Mouse (Mus musculus) heart, adult 2 months (tissue): ENCODE results near the gene Ttc23. TPM values are rescaled to one million over a fixed set of nuclear protein-coding genes. Genes with fewer than 3 reads are reported as not detected.

Source experiments
- DNase-seq, 2 experiments: peaks; one replicate each; pipeline ENCODE4 v3.0.0; 2021
- H3K27ac ChIP-seq: fragments of 200-600 bp; 2 replicates; pipeline ENCODE4 v1.8.1; 2022
- H3K27me3 ChIP-seq: fragments of 200-500 bp; 2 replicates; pipeline ENCODE4 v1.6.1; 2012; ENCODE audit warnings: mild to moderate bottlenecking, low read length, inconsistent platforms, mixed read lengths; ENCODE audit not compliant: control insufficient read depth, insufficient read depth
- H3K36me3 ChIP-seq: fragments of 200-500 bp; 2 replicates; pipeline ENCODE4 v1.6.1; 2012; ENCODE audit warnings: low read length, inconsistent platforms; ENCODE audit not compliant: control insufficient read depth, insufficient read depth
- H3K4me1 ChIP-seq: fragments of 200-500 bp; 2 replicates; pipeline ENCODE4 v1.6.1; 2011; ENCODE audit warnings: low read length; ENCODE audit not compliant: control insufficient read depth, insufficient read depth
- H3K4me3 ChIP-seq: fragments of 200-600 bp; 2 replicates; pipeline ENCODE4 v1.8.1; 2022
- H3K79me2 ChIP-seq: fragments of 200-500 bp; replicated peaks from 2 replicates; pipeline ENCODE4 v1.6.1; 2012; ENCODE audit warnings: mild to moderate bottlenecking, inconsistent platforms, low read length, moderate library complexity, mixed read lengths; ENCODE audit not compliant: control insufficient read depth, insufficient read depth
- H3K9ac ChIP-seq: fragments of 200-500 bp; 2 replicates; pipeline ENCODE4 v1.6.1; 2012; ENCODE audit warnings: low read depth, mild to moderate bottlenecking, control low read depth, inconsistent platforms, low read length, mixed read lengths
- CTCF ChIP-seq: fragments of 200-600 bp; IDR thresholded peaks from 2 replicates; pipeline ENCODE4 v1.8.1; 2022; ENCODE audit warnings: antibody characterized with exemption, mild to moderate bottlenecking, moderate library complexity
- EP300 ChIP-seq: fragments of 200-500 bp; IDR thresholded peaks from 2 replicates; pipeline ENCODE4 v1.6.1; 2011; ENCODE audit warnings: low read depth, low read length, control low read depth; ENCODE audit not compliant: insufficient read depth
- POLR2A ChIP-seq: fragments of 200-500 bp; IDR thresholded peaks from 2 replicates; pipeline ENCODE4 v1.6.1; 2011; ENCODE audit warnings: mild to moderate bottlenecking, low read depth, low read length, control low read depth; ENCODE audit not compliant: insufficient read depth
- WGBS: fragments of 180-500 bp; shearing (Covaris S2); methylation state at CpG from one replicate; pipeline ENCODE4 v1.1.7; 2018; 5-methylcytosine and 5-hydroxymethylcytosine counted together
- intact Hi-C: fragments of 180-260 bp; cut with DNase I; formaldehyde crosslinking; loops from one replicate; pipeline ENCODE4 v1.15.1; 2025
- polyA plus RNA-seq: library from polyadenylated mRNA; depleted of rRNA; stranded (reverse); fragments of >200 nt; gene quantifications from 2 replicates; pipeline ENCODE4 v1.2.3, GENCODE M21; 2012
- total RNA-seq, 2 experiments: library from RNA; stranded (reverse); gene quantifications; 2 replicates each; pipeline ENCODE4 v1.2.3; 2021

Ttc23 gene
- total and polyA plus RNA-seq, 3 experiments = 3.6 to 20.7 (median 18.6) TPM

GRCm38 (mm10) chr7:67636161-67636560 lies 11.0 kb upstream of the Ttc23 start:
- H3K27ac ChIP-seq = no peak overlapping the region
- no peak overlapping the region for H3K9ac ChIP-seq
- DNase-seq = no peak
- H3K36me3 ChIP-seq = no peaks in the 10 kb centered on the region; the same call in none of the 2 replicates
- H3K79me2 ChIP-seq = no peaks in the 10 kb centered on the region
- WGBS = 75% methylated on average over 2 of the region's 2 CpGs
- peaks cover 2% of the 10 kb centered on the region for H3K4me1 ChIP-seq
- no peak for TF ChIP-seq EP300
- no peak for TF ChIP-seq CTCF
- TF ChIP-seq POLR2A = no peak
- no peak overlapping the region for H3K4me3 ChIP-seq
- intact Hi-C loops = loop anchor here (10.0 kb wide), 1 partner anchor 571 kb away; no protein-coding TSS in a partner anchor
- no peaks in the 10 kb centered on the region for H3K27me3 ChIP-seq

DNA sequence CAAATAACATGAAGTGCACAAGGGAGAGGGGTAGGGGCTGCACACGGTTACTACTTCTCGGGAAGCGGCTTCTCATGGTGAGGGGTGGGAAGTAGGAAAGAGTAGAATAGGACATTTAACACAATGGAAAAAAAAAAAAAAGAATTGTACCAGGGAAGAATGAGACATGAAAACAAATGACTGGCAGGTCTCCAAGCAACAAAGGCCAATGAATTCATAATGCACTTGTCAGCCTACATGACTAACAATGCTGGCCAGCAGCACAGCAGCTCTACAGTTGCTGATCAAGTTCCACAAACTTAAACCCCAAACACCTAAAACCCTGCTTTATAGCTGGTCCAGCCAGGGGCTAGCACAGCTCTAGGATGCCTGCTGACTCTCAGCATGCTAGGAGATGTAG lies 8.2 kb upstream of the Ttc23 start:
- intact Hi-C loops = loop anchor here (10.0 kb wide), 1 partner anchor 574 kb away; no protein-coding TSS in a partner anchor
- no peak overlapping the region for H3K9ac ChIP-seq
- TF ChIP-seq EP300 (no peak), CTCF (no peak), POLR2A (no peak)

GRCm38 (mm10) chr7:67642955-67643354 lies 4.3 kb upstream of the Ttc23 start:
- H3K36me3 ChIP-seq = no peaks in the 10 kb centered on the region; the same call in none of the 2 replicates
- H3K4me3 ChIP-seq = no peak overlapping the region
- 95% methylated on average over 9 of the region's 9 CpGs for WGBS
- intact Hi-C loops = no loop called here
- no peak overlapping the region for H3K27ac ChIP-seq
- H3K79me2 ChIP-seq = no peaks in the 10 kb centered on the region; the same call in 1 of the 2 replicates
- TF ChIP-seq EP300 (no peak), CTCF (no peak), POLR2A (no peak)
- no peak overlapping the region for H3K9ac ChIP-seq
- H3K27me3 ChIP-seq = no peaks in the 10 kb centered on the region
- H3K4me1 ChIP-seq = peaks cover 2% of the 10 kb centered on the region
- no peak for DNase-seq

More for the DNA sequence above, 8.2 kb upstream of the Ttc23 start:
- Histone ChIP-seq H3K36me3 (no peaks in the 10 kb centered on the region; the same call in none of the 2 replicates), H3K4me3 (no peak overlapping the region), H3K4me1 (peaks cover 2% of the 10 kb centered on the region), H3K27me3 (no peaks in the 10 kb centered on the region), H3K27ac (peak overlapping the region; percentile 1; the same call in 1 of the 2 replicates), H3K79me2 (no peaks in the 10 kb centered on the region)
- DNase-seq = no peak
- WGBS = 57% methylated on average over 3 of the region's 3 CpGs

- TF ChIP-seq POLR2A = no peak
- no peak for TF ChIP-seq CTCF
- Histone ChIP-seq H3K4me3 (peak overlapping the region; percentile 79), H3K27ac (no peak overlapping the region; the same call in 1 of the 2 replicates), H3K27me3 (no peaks in the 10 kb centered on the region), H3K9ac (no peak overlapping the region), H3K36me3 (no peaks in the 10 kb centered on the region; the same call in 1 of the 2 replicates), H3K4me1 (peaks cover 2% of the 10 kb centered on the region), H3K79me2 (no peaks in the 10 kb centered on the region; the same call in 1 of the 2 replicates)
- WGBS = 39% methylated on average over 8 of the region's 8 CpGs
- DNase-seq = no peak
- intact Hi-C loops = no loop called here
Measured at GRCm38 (mm10) chr7:67644291-67644690, 2.9 kb upstream of the Ttc23 start.

DNA sequence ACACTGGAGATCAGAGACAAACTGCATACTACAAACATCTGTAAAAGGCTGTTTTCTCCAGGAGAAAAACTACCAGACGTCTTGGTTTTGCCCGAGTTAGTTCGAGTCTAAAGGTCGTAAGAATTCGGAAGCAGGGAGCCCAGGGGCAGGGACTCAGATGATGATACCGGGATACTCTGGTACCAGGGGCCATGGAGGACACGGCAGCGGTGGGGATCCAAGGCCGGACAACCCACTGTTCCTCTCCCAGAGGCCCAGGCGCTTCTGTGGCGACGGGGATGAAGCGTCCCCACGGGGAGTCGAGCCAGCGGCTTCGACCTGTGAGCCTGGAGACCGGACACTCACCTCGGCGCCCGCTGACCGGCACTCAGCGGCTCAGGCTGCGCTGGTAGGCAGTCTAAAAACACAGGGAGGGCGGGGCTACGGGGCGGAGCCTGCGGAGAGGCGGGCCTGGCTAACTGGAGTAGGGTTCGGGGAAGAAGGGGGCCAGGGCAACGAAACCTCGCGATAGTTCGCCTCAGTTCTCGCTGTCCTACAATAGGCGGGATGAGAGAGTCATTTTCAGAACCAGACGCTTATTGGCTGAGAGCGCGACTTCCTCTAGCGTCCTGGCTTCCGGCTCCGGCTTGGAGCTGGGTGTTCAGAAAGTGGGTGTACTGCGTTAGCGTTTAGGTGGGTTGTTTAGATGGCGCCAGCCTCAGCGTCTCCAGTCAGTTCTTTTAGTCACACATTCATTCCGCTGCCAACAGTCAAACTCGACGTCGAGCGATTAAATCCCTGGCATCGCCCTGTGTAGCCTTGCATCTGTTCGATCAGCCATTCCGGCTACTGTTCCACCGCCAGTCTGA lies 2.2 kb upstream of the Ttc23 start, which contains the start of gene Lrrc28:
Gene Lrrc28, minus strand, starts transcription at position 436 of the 848 bp plus-strand sequence.
- H3K79me2 ChIP-seq = no peaks in the 10 kb centered on the region; the same call in 1 of the 2 replicates
- peak; percentile 98 to 99 for DNase-seq
- no peaks in the 10 kb centered on the region for H3K36me3 ChIP-seq
- under 1% methylated on average over 55 of the region's 55 CpGs for WGBS
- H3K27ac ChIP-seq = peak within 1 kb of the TSS; percentile 95
- intact Hi-C loops = no loop called here
- H3K4me1 ChIP-seq = peaks cover 2% of the 10 kb centered on the region
- no peaks in the 10 kb centered on the region for H3K27me3 ChIP-seq
- TF ChIP-seq EP300 (peak; percentile 67; the same call in 1 of the 2 replicates), POLR2A (peak; percentile 99), CTCF (no peak)
- peak within 1 kb of the TSS; percentile 88 for H3K4me3 ChIP-seq
- H3K9ac ChIP-seq = peak within 1 kb of the TSS; percentile 91

GRCm38 (mm10) chr7:67645681-67646014 lies 1.6 kb upstream of the Ttc23 start:
- Histone ChIP-seq H3K4me3 (peak overlapping the region; percentile 88), H3K36me3 (no peaks in the 10 kb centered on the region), H3K79me2 (no peaks in the 10 kb centered on the region; the same call in 1 of the 2 replicates), H3K9ac (peak overlapping the region; percentile 62), H3K27ac (peak overlapping the region; percentile 95), H3K4me1 (peaks cover 2% of the 10 kb centered on the region), H3K27me3 (no peaks in the 10 kb centered on the region)
- DNase-seq = no peak
- TF ChIP-seq CTCF (no peak), POLR2A (no peak), EP300 (no peak)
- under 1% methylated on average over 15 of the region's 15 CpGs for WGBS
- intact Hi-C loops = no loop called here
